Mouse (Mus musculus): ENCODE data around the gene Tmem269.

GRCm38 (mm10) chr4:119257083-119257482 is 39.1 kb upstream of the Tmem269 start:
- no peak for TF ChIP-seq CTCF (IDR thresholded peaks at IDR 0.05; ENCODE audit: extremely low read depth, insufficient read depth, low read length)
- TF ChIP-seq POLR2A (IDR thresholded peaks at IDR 0.05; ENCODE audit: extremely low read depth, insufficient read depth, low read length): no peak
